Mouse (Mus musculus) embryonic facial prominence, embryonic 15.5 days (tissue): ENCODE results near the gene Gm10964. TPM values are rescaled to one million over a fixed set of nuclear protein-coding genes. Genes with fewer than 3 reads are reported as not detected.

Experiments used
- polyA plus RNA-seq: library from polyadenylated mRNA; unstranded; fragments of >200 nt; fragmentation: Nextera tagmentation; extraction: Ambion mirVana; gene quantifications from 2 replicates; pipeline ENCODE4 v1.2.1, GENCODE M21; 2015

Gm10964 gene
- polyA plus RNA-seq, 1 experiment from 2014 or later = not detected

Other genes starting within 250 kb of the Gm10964 start
- 1.2 and 1.3 TPM in 2 replicates for gene Syt6, start 164.1 kb upstream of the Gm10964 start, polyA plus RNA-seq
- 0.13 and 0.28 TPM in 2 replicates for gene Atg4a-ps, start 93.3 kb upstream of the Gm10964 start, polyA plus RNA-seq
- gene Olfml3, start 1.4 kb upstream of the Gm10964 start, polyA plus RNA-seq = 70.8 and 79.0 TPM in 2 replicates
- gene Hipk1, start 52.2 kb downstream of the Gm10964 start, polyA plus RNA-seq = 12.4 TPM in 2 replicates
- gene Dclre1b, start 70.1 kb downstream of the Gm10964 start, polyA plus RNA-seq = 26.8 and 27.3 TPM in 2 replicates
- 22.2 and 23.4 TPM in 2 replicates for gene Ap4b1, start 70.2 kb downstream of the Gm10964 start, polyA plus RNA-seq
- 0.84 and 1.1 TPM in 2 replicates for gene Gm43064, start 70.2 kb downstream of the Gm10964 start, polyA plus RNA-seq
- gene Bcl2l15, start 93.2 kb downstream of the Gm10964 start, polyA plus RNA-seq = 0.18 TPM in 1 of 2 replicates, not detected in the other
- gene Ptpn22, start 120.4 kb downstream of the Gm10964 start, polyA plus RNA-seq = 1.3 and 1.8 TPM in 2 replicates
- gene Rsbn1, start 174.8 kb downstream of the Gm10964 start, polyA plus RNA-seq = 11.6 and 12.3 TPM in 2 replicates
- gene Phtf1, start 228.7 kb downstream of the Gm10964 start, polyA plus RNA-seq = 36.0 and 37.5 TPM in 2 replicates